Mouse (Mus musculus) neural tube, embryonic 13.5 days (tissue): Measurements from ENCODE around the gene Gm42715. TPM values are rescaled to one million over a fixed set of nuclear protein-coding genes. Genes with fewer than 3 reads are reported as not detected.

Source experiments
- ATAC-seq: fragments of 200-750 bp; cut with Nextera tagmentation; 2 replicates; pipeline ENCODE4 v1.8.0; 2017; ENCODE audit warnings: low read depth, mild to moderate bottlenecking, moderate TSS enrichment, moderate library complexity
- H3K27ac ChIP-seq: fragments of 300-500 bp; sonication (generic); replicated peaks from 2 replicates; pipeline ENCODE4 v1.5.1; 2015; ENCODE audit warnings: moderate library complexity, mild to moderate bottlenecking, inconsistent platforms
- H3K27me3 ChIP-seq: fragments of 300-500 bp; sonication (generic); 2 replicates; pipeline ENCODE4 v1.6.1; 2015; ENCODE audit warnings: mild to moderate bottlenecking, inconsistent platforms
- H3K36me3 ChIP-seq: fragments of 300-500 bp; sonication (generic); 2 replicates; pipeline ENCODE4 v1.6.1; 2015; ENCODE audit warnings: mild to moderate bottlenecking, inconsistent platforms
- H3K4me1 ChIP-seq: fragments of 300-500 bp; sonication (generic); replicated peaks from 2 replicates; pipeline ENCODE4 v1.6.1; 2015; ENCODE audit warnings: inconsistent platforms
- H3K4me2 ChIP-seq: fragments of 300-500 bp; sonication (generic); 2 replicates; pipeline ENCODE4 v1.6.1; 2015; ENCODE audit warnings: inconsistent platforms, mild to moderate bottlenecking, moderate library complexity
- H3K4me3 ChIP-seq: fragments of 300-500 bp; sonication (generic); 2 replicates; pipeline ENCODE4 v1.5.1; 2015; ENCODE audit warnings: mild to moderate bottlenecking, inconsistent platforms
- H3K9ac ChIP-seq: fragments of 300-500 bp; sonication (generic); 2 replicates; pipeline ENCODE4 v1.6.1; 2015; ENCODE audit warnings: moderate library complexity, mild to moderate bottlenecking, inconsistent platforms
- H3K9me3 ChIP-seq: fragments of 300-500 bp; sonication (generic); 2 replicates; pipeline ENCODE4 v1.6.1; 2016; ENCODE audit warnings: inconsistent platforms
- WGBS: fragments of 180-500 bp; shearing (Covaris S2); methylation state at CpG from one replicate; pipeline ENCODE4 v1.1.7; 2015; 5-methylcytosine and 5-hydroxymethylcytosine counted together
- polyA plus RNA-seq: library from polyadenylated mRNA; unstranded; fragments of >200 nt; fragmentation: Nextera tagmentation; extraction: Ambion mirVana; gene quantifications from 2 replicates; pipeline ENCODE4 v1.2.1, GENCODE M21; 2015

The Gm42715 gene
- polyA plus RNA-seq, 1 experiment from 2014 or later: 16.6 TPM

DNA sequence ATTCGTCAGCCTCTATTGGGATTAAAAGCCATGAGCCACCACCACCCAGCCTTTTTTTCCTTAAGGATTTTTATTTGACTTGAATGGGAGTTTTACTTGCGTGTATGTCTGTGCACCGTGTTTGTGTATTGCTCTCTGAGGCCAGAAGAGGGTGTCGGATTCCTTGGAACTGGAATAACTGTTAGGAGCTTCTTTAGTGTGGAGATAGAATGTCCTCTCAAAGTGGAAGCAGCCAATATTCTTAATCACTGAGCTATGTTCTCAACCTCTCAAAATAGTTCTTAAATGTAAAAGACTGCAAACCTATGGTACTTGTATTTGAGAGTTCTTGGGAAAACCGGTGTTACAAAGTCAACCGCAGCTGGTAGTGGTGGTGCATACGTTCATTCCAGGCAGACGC lies 8.1 kb upstream of the Gm42715 start:
- Histone ChIP-seq H3K9me3 (no peaks in the 10 kb centered on the region), H3K4me3 (peak overlapping the region; percentile 85), H3K27ac (peak overlapping the region; percentile 99; the same call in 1 of the 2 replicates), H3K9ac (0 out of 2 replicates have a peak overlapping the region, but pooled peaks have one; percentile 91), H3K4me1 (peaks cover 27% of the 10 kb centered on the region), H3K36me3 (peaks cover 16% of the 10 kb centered on the region), H3K27me3 (no peaks in the 10 kb centered on the region), H3K4me2 (peak overlapping the region; percentile 54)
- ATAC-seq: no peak
- 41% methylated on average over 8 of the region's 8 CpGs for WGBS

DNA sequence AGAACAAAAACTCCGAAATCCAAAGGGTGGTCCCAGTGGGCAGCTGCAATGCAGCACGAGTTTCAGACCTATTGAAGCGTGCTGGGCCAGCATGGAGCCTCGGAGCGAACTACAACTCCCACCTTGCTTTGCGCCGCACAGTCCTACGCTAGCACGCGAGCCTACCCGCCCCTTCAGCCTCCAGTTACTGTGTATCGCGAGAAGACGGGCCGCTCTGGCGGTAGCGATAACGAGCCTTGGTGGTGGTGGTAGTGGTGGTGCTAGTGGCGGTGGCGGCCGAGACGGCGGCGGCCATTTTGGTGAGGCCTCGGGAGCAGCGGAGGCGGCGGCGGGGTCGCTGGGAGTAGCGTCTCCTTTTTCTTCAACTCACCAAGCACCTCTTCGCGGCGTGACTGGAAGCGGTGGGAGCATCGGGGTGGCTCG lies 7.6 kb upstream of the Gm42715 start, which contains the start of gene Srcap:
TSS of gene Srcap (plus strand) at position 176 of the 423 bp plus-strand sequence.
- Histone ChIP-seq H3K27ac (peak within 1 kb of the TSS; percentile 99), H3K4me1 (peaks cover 27% of the 10 kb centered on the region), H3K9ac (peak within 1 kb of the TSS; percentile 91), H3K9me3 (no peaks in the 10 kb centered on the region), H3K27me3 (no peaks in the 10 kb centered on the region), H3K4me3 (peak within 1 kb of the TSS; percentile 85), H3K36me3 (peaks cover 22% of the 10 kb centered on the region), H3K4me2 (peak within 1 kb of the TSS; percentile 66)
- ATAC-seq: peak; percentile 99
- 0% methylated on average over 37 of the region's 37 CpGs for WGBS

DNA sequence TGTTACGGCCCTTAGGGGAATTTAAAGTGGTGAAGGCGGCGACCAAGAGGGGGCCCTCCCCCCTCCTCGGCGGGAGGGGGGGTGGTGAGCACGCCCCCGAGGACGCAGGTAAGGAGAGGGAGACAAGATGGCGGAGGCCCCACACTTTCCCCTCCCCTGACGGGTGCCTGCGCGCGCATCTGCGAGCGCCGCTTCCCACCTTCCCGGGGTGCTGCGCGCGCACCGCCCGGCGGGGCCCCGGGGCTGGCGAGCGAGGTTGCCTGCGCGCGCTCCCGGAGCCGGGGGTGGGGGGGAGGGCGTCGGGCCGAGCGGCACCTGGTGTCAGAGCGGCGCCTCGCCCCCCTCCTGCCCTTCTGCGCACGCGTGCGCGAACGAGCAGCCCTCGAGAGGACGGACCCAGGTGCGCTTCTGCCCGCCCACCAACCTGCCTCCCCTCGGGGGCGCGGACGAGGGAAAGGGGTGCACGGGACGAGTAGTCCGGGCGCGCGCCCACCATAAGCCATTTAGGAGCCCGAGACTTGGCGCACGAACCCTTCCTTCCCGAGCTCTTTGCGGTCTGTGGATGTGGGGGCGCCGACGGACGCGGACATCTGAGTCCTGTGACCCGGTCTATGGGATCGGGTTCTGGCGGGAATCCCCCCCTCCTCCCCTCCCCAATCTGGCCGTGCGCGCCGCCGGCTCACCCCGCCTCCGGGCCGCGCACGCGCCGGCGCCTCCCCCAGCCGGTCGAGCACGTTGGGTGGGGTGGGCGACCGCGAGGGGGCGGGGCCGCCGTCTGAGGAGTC lies 7.0 kb upstream of the Gm42715 start:
- WGBS: under 1% methylated on average over 60 of the region's 93 CpGs
- Histone ChIP-seq H3K9ac (peak overlapping the region; percentile 91), H3K4me2 (peak overlapping the region; percentile 66), H3K4me3 (peak overlapping the region; percentile 85), H3K9me3 (no peaks in the 10 kb centered on the region), H3K27me3 (no peaks in the 10 kb centered on the region), H3K27ac (peak overlapping the region; percentile 99), H3K36me3 (peaks cover 28% of the 10 kb centered on the region), H3K4me1 (peaks cover 27% of the 10 kb centered on the region)
- ATAC-seq: peak; percentile 90

DNA sequence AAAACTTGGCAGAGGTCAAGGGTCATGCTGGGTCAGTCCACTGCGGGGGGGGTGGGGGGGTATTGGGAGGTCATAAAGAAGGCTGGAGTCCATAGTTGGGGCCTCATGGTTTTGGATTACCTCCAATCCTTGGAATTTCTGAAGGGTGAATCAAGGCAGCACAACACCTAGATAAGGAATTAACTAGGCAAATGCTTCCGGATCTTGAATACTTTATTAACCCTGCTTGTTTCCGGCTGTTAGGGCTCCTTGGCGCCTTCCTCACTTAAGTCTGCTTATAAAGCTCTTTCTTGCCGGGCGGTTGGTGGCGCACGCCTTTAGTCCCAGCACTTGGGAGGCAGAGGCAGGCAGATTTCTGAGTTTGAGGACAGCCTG lies 6.4 kb upstream of the Gm42715 start:
- H3K4me2 ChIP-seq: peak overlapping the region; percentile 66

DNA sequence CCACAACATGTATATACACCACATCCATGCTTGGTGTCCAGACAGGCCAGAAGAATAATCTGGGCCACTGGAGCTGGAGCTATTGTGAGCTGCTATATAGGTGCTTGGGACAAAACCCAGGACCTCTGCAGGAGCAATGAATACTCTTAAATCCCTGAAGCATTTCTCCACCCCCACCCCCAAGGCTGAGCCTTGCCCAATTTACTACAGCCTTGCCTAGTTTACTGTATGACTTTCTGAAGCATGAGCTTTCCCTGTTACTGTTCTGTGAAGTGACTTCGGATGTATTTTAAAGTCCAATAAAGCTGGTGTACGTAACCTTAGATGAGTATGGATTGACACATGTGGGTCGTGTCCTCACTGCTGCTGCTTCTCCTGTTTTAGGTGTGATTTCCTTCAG lies 5.6 kb upstream of the Gm42715 start:
- Histone ChIP-seq H3K36me3 (peaks cover 40% of the 10 kb centered on the region), H3K9me3 (no peaks in the 10 kb centered on the region), H3K9ac (peak overlapping the region; percentile 38; the same call in 1 of the 2 replicates), H3K4me3 (peak overlapping the region; percentile 85), H3K4me2 (peak overlapping the region; percentile 66), H3K4me1 (peaks cover 27% of the 10 kb centered on the region), H3K27ac (no peak overlapping the region), H3K27me3 (no peaks in the 10 kb centered on the region)
- WGBS: 88% methylated on average over 3 of the region's 3 CpGs
- no peak for ATAC-seq

More for the DNA sequence above, 6.4 kb upstream of the Gm42715 start:
- peak overlapping the region; percentile 85 for H3K4me3 ChIP-seq
- H3K27ac ChIP-seq: peak overlapping the region; percentile 99
- peak overlapping the region; percentile 91 for H3K9ac ChIP-seq
- no peaks in the 10 kb centered on the region for H3K27me3 ChIP-seq
- WGBS: 38% methylated on average over 8 of the region's 8 CpGs
- H3K36me3 ChIP-seq: peaks cover 34% of the 10 kb centered on the region
- ATAC-seq: no peak
- H3K9me3 ChIP-seq: no peaks in the 10 kb centered on the region
- H3K4me1 ChIP-seq: peaks cover 27% of the 10 kb centered on the region

DNA sequence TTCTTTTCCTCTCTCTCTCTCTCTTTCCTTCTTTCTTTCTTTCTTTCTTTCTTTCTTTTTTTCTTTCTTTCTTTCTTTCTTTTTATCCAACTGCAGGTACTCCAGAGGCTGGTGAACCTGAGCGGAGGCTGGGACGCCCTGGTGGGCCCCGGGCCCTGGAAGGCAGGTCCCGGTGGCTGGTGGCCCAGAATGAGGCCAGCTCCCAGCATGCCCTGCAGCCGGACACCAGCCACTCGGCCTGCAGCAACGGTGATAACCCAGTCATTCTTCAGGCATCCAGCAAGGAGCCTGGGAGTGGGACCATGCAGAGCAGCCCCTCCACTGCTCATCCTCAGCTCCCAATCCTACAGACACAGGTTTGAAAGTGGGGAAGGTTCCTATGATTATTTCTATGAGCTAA lies 3.5 kb upstream of the Gm42715 start:
- WGBS: 91% methylated on average over 7 of the region's 7 CpGs
- H3K4me1 ChIP-seq: peaks cover 27% of the 10 kb centered on the region
- H3K36me3 ChIP-seq: peaks cover 58% of the 10 kb centered on the region
- no peaks in the 10 kb centered on the region for H3K27me3 ChIP-seq
- no peak overlapping the region for H3K27ac ChIP-seq
- H3K4me2 ChIP-seq: no peak overlapping the region
- no peaks in the 10 kb centered on the region for H3K9me3 ChIP-seq
- H3K9ac ChIP-seq: no peak overlapping the region
- no peak overlapping the region for H3K4me3 ChIP-seq
- no peak for ATAC-seq

DNA sequence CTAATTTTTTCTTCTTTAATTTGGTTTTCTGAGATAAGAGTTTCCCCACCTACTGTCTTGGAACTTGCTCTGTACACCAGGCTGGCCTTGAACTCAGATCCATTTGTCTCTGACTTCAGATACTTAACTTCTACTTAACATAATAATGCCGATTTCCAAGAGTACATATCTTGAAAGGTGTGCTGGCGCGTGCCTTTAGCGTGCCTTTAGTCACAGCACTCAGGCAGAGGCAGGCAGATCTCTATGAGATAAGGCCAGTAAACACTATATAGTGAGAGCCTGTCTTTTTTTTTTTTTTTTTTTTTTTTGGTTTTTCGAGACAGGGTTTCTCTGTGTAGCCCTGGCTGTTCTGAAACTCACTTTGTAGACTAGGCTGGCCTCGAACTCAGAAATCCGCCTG lies 3.0 kb upstream of the Gm42715 start:
- peaks cover 63% of the 10 kb centered on the region for H3K36me3 ChIP-seq
- 91% methylated on average over 7 of the region's 7 CpGs for WGBS
- no peak for ATAC-seq

DNA sequence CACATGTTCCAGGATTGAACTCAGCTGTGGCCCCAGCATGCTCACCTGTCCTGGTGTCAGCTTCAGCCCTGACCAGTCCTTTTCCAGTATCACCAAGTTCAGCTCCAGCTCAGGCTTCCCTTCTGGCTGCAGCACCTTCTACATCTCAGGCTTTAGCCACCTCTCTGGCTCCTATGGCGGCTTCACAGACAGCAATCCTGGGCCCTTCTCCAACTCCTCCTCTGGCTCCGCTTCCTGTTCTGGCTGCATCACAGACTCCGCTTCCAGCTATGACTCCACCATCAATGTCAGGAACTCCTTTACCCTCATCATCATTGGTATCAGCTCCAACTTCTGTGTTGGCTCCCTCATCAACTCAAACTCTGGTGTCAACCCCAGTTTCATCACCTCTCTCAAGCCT lies 22.3 kb downstream of the Gm42715 start:
- no peak overlapping the region for H3K4me3 ChIP-seq
- no peaks in the 10 kb centered on the region; the same call in 1 of the 2 replicates for H3K4me1 ChIP-seq
- H3K36me3 ChIP-seq: peaks cover 91% of the 10 kb centered on the region
- no peak overlapping the region for H3K4me2 ChIP-seq
- 95% methylated on average over 3 of the region's 3 CpGs for WGBS
- H3K9ac ChIP-seq: no peak overlapping the region
- no peaks in the 10 kb centered on the region for H3K9me3 ChIP-seq
- no peak for ATAC-seq
- no peaks in the 10 kb centered on the region for H3K27me3 ChIP-seq
- H3K27ac ChIP-seq: no peak overlapping the region

More for the DNA sequence above, 3.0 kb upstream of the Gm42715 start:
- Histone ChIP-seq H3K27me3 (no peaks in the 10 kb centered on the region), H3K4me1 (peaks cover 23% of the 10 kb centered on the region), H3K4me2 (no peak overlapping the region), H3K27ac (no peak overlapping the region), H3K9me3 (no peaks in the 10 kb centered on the region), H3K9ac (no peak overlapping the region), H3K4me3 (no peak overlapping the region)

DNA sequence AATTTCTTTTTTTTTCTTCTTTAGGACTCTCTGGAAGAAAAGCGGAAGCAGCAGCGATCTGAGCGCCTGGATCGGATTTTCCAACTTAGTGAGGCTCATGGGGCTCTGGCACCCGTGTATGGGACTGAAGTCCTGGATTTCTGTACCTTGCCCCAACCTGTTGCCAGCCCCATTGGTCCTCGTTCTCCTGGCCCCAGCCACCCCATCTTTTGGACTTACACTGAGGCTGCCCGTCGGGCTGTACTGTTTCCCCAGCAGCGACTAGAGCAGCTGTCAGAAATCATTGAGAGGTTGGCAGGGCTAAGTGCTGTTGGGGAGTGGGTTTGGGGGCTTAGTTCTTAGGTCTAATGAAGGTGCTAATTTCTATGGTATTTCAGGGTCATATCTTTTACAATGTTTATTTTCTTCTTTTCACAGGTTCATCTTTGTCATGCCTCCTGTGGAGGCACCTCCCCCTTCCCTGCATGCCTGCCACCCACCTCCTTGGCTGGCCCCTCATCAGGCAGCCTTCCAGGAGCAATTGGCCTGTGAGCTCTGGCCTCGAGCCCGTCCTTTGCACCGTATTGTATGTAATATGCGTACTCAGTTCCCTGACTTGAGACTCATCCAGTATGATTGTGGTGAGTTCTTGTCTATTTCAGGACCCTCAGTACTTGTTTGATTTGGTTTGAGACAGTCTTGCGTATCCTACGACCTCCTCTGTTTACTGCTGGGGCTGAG lies 29.9 kb downstream of the Gm42715 start:
- H3K36me3 ChIP-seq: peaks cover 74% of the 10 kb centered on the region
- H3K27me3 ChIP-seq: no peaks in the 10 kb centered on the region
- no peak overlapping the region for H3K4me2 ChIP-seq
- no peaks in the 10 kb centered on the region; the same call in 1 of the 2 replicates for H3K4me1 ChIP-seq
- no peaks in the 10 kb centered on the region for H3K9me3 ChIP-seq
- 89% methylated on average over 15 of the region's 15 CpGs for WGBS
- no peak overlapping the region for H3K4me3 ChIP-seq
- H3K27ac ChIP-seq: no peak overlapping the region
- ATAC-seq: no peak
- no peak overlapping the region for H3K9ac ChIP-seq

DNA sequence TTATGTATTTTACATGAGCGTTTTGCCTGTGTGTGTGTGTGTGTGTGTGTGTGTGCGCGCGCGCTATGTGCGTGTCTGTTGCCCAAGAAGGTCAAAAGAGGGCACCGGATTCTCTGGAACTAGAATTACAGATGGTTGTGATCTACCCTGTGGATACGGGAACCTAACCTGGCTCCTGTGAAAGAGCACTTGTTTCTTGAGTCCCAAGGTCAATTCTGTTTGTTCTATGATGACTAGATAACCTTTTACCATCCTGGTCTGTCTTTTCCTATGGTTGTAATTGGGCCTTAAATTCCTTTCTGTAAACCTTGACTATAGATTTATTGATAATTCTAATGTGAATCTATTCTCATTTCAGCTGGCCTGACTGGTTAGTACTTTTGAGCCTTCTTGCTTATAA lies 32.2 kb downstream of the Gm42715 start:
- H3K4me2 ChIP-seq: no peak overlapping the region
- no peak overlapping the region for H3K27ac ChIP-seq
- H3K4me1 ChIP-seq: no peaks in the 10 kb centered on the region
- 93% methylated on average over 8 of the region's 8 CpGs for WGBS
- H3K9ac ChIP-seq: no peak overlapping the region
- H3K27me3 ChIP-seq: no peaks in the 10 kb centered on the region
- no peak for ATAC-seq
- H3K4me3 ChIP-seq: no peak overlapping the region
- peaks cover 79% of the 10 kb centered on the region for H3K36me3 ChIP-seq
- no peaks in the 10 kb centered on the region for H3K9me3 ChIP-seq

DNA sequence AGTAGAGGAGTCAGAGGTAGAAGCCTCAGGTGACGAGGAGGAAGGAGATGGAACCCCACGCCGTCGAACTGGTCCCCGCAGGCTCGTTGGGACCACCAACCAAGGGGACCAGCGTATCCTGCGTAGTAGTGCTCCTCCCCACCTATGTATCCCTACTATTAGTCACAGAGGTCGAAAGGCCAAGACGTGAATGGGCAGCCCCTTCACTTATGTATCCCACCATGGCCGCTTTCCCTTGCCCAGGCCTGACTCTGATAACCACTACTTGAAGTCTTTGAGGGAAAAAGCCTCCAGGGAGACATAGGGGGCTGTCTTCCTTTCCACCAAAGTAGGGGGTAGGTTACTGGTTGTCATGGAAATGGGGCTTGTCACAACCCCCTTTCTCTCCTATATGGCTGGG lies 41.2 kb downstream of the Gm42715 start:
- Histone ChIP-seq H3K36me3 (peaks cover 91% of the 10 kb centered on the region), H3K4me3 (no peak overlapping the region), H3K27ac (no peak overlapping the region), H3K9me3 (no peaks in the 10 kb centered on the region), H3K27me3 (no peaks in the 10 kb centered on the region), H3K4me1 (no peaks in the 10 kb centered on the region), H3K9ac (no peak overlapping the region), H3K4me2 (no peak overlapping the region)
- 93% methylated on average over 11 of the region's 11 CpGs for WGBS
- no peak for ATAC-seq

DNA sequence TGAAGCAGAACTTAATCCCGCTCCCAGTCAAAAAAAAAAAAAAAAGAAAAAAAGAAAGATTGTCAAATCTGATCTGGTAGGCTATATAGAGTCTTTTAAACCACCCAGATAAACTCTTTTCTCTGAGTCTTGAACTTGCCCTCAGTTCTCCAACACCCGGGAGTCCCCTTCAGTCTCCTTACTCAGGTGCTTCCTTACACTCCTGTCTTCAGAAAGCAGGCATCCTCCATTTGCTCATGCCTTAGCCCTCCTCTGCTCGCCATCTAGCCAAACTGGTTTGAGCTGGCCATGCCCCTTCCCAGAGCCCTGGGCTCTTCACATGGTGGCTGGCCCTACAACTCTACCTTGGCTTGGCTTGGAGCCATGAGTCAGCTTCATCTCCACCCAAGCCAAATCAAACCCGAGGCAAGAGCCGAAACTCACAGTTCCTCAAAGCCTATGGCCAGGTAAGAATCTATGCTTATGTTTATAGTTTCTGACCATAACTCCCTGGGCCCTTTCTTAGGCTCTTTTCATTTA lies 42.0 kb downstream of the Gm42715 start, which contains the start of gene Tmem265:
TSS of gene Tmem265 (plus strand) at position 51 of the 519 bp plus-strand sequence.
- Histone ChIP-seq H3K9me3 (no peaks in the 10 kb centered on the region), H3K4me3 (no peak within 1 kb of the TSS), H3K27ac (no peak within 1 kb of the TSS), H3K36me3 (peaks cover 89% of the 10 kb centered on the region), H3K27me3 (no peaks in the 10 kb centered on the region), H3K9ac (no peak within 1 kb of the TSS), H3K4me1 (no peaks in the 10 kb centered on the region), H3K4me2 (no peak within 1 kb of the TSS)
- no peak for ATAC-seq
- WGBS: 92% methylated on average over 5 of the region's 5 CpGs
